Mouse (Mus musculus) kidney, adult 2 months (tissue): Measurements from ENCODE around the gene Spock3.

Experiments used
- CTCF ChIP-seq: fragments of 200-500 bp; conservative IDR thresholded peaks from 2 replicates; pipeline ENCODE4 v1.5.1; 2011; ENCODE audit warnings: low read depth, mild to moderate bottlenecking, control low read depth, low read length, moderate library complexity, mixed read lengths; ENCODE audit not compliant: insufficient read depth, insufficient read length
- POLR2A ChIP-seq: fragments of 200-500 bp; IDR thresholded peaks from one replicate; pipeline ENCODE4 v1.6.1; 2011; ENCODE audit warnings: low read depth, low read length, control low read depth

GRCm38 (mm10) chr8:62952481-62952880 is 1.7 kb downstream of the Spock3 start:
- no peak for TF ChIP-seq POLR2A
- no peak for TF ChIP-seq CTCF
